Mouse (Mus musculus): ENCODE measurements around the gene Ogn.
A peak's percentile ranks its signal among the peaks of the same experiment; 100 is the strongest.

Ogn gene

GRCm38 (mm10) chr13:49646019-49646418 lies 38.2 kb downstream of the Ogn start:
- no peak for DNase-seq

GRCm38 (mm10) chr13:49651136-49651535 lies 43.3 kb downstream of the Ogn start:
- DNase-seq: no peak

GRCm38 (mm10) chr13:49651781-49652351 lies 44.0 kb downstream of the Ogn start:
- DNase-seq: no peak

- DNase-seq: peak; percentile 100
These were observed 44.8 kb downstream of the Ogn start, which contains the start of the genes Cenpp and Nol8 for GRCm38 (mm10) chr13:49652481-49653179. Gene Cenpp, minus strand, starts transcription at chr13:49652785. Gene Nol8, plus strand, starts transcription at chr13:49653078.

- DNase-seq: no peak
These were observed 45.3 kb downstream of the Ogn start for GRCm38 (mm10) chr13:49653180-49653541.
